Mouse (Mus musculus): Measurements from ENCODE around the gene Npb.

DNA sequence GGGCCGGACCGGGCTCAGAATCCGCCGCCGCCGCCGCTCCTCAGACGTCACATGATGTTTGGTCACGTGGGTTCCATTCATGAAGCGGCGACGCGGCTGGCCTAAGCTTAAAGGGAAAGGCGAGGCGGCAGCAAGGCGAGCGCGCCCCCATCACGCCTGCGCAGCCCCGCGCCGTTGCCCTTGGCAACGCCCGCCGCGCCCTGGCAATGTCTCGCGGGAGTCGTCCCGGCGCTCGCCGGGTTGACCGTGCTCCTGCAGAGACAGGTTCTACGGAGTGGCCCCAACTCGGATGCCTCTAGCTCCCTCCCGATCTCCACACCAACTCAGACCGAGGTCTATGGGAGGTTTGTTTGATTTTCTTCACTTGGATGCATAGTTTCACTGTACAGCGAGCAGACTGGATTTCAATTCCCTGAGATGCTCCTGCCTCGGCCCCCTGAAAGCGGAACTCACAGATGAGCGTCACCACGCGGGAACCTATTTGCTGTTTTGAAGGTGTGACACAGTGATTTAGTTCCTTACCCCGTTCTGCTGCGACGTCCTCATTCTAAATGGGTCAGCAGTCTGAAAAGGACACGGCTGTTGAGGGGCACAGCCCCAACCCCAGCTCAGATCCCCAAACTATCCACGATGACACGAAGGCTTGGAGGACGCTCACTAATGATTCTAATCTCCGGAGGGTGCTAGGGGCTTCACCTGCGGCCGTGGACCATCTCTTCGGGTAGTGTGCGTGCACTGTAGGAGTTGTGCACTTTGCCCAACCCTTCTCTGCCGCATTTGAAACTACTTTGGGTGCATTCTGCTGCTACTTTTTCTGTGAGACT lies 25.5 kb downstream of the Npb start, which contains the start of gene Mafg:
- TF ChIP-seq CTCF (IDR thresholded peaks at IDR 0.05; ENCODE audit: insufficient read depth, low read length), result no peak
- peak; percentile 37; the same call in 1 of the 2 replicates for TF ChIP-seq POLR2A (IDR thresholded peaks at IDR 0.05; ENCODE audit: borderline replicate concordance, extremely low read depth, low read depth, low read length)

Data from lung, adult 2 months (tissue).